Mouse (Mus musculus) megakaryocyte, embryonic 14.5 days (primary cell): ENCODE data around the gene Fut11.

Experiments
- FLI1 ChIP-seq: IDR thresholded peaks from 2 replicates; pipeline ENCODE4 v1.6.1; 2012; ENCODE audit warnings: low read length, inconsistent platforms, mixed read lengths
- GATA1 ChIP-seq: IDR thresholded peaks from 3 replicates; pipeline ENCODE4 v1.6.1; 2012; ENCODE audit warnings: mixed read lengths, low read length, inconsistent platforms, borderline replicate concordance

GRCm38 (mm10) chr14:20698515-20698914 is 3.7 kb downstream of the Fut11 start:
- TF ChIP-seq GATA1 (no peak), FLI1 (no peak)
